27 mouse cellular contexts compared by ENCODE assay signal in genomic region chr2:60636038-60636437, GRCm38 (mm10).
DNase-seq lines count a peak whose midpoint lies in the region; ATAC-seq lines count a peak whose summit lies in the region.
"Had no signal": no experiment of that assay in that cellular context is flagged by ENCODE, and none has a peak within 500 bp of the region (broad histone marks: within the 10 kb centered on the region; RNA-seq: fewer than 3 reads in every experiment).

No protein-coding gene starts in this region.

- no peak overlapping the region for H3K27ac ChIP-seq in forebrain, embryonic 16.5 days (ENCODE audit: low read length)
- no peak overlapping the region for H3K27ac ChIP-seq in forebrain, embryonic 14.5 days (ENCODE audit: low read depth, low read length)
- no peak overlapping the region for H3K27ac ChIP-seq in midbrain, embryonic 11.5 days (ENCODE audit: low read depth, low read length)
- H3K27ac ChIP-seq in midbrain, embryonic 10.5 days (replicated peaks), result no peak overlapping the region
- H3K27ac ChIP-seq in embryonic facial prominence, embryonic 10.5 days (replicated peaks), result no peak overlapping the region
- H3K27ac ChIP-seq in limb, embryonic 13.5 days, result no peak overlapping the region
- H3K27ac ChIP-seq: hindbrain, embryonic 10.5 days; hindbrain, embryonic 15.5 days; kidney, postnatal 0 days; liver, embryonic 12.5 days; neural tube, embryonic 12.5 days; stomach, embryonic 15.5 days had no signal

- H3K36me3 ChIP-seq in forebrain, embryonic 16.5 days (ENCODE audit: control insufficient read depth, insufficient read depth), result no peaks in the 10 kb centered on the region
- no peaks in the 10 kb centered on the region for H3K36me3 ChIP-seq in forebrain, embryonic 14.5 days (ENCODE audit: control insufficient read depth, insufficient read depth, low read length)
- no peaks in the 10 kb centered on the region for H3K36me3 ChIP-seq in midbrain, embryonic 11.5 days (ENCODE audit: control insufficient read depth, insufficient read depth, low read length)
- H3K36me3 ChIP-seq in midbrain, embryonic 10.5 days, result no peaks in the 10 kb centered on the region
- H3K36me3 ChIP-seq in embryonic facial prominence, embryonic 10.5 days (replicated peaks), result no peaks in the 10 kb centered on the region
- no peaks in the 10 kb centered on the region for H3K36me3 ChIP-seq in limb, embryonic 13.5 days
- H3K36me3 ChIP-seq: hindbrain, embryonic 10.5 days; hindbrain, embryonic 15.5 days; liver, embryonic 12.5 days; neural tube, embryonic 12.5 days; stomach, embryonic 15.5 days had no signal

- peaks cover 12% of the 10 kb centered on the region for H3K4me1 ChIP-seq in forebrain, embryonic 16.5 days (replicated peaks; ENCODE audit: control insufficient read depth, insufficient read depth, low read length)
- H3K4me1 ChIP-seq in forebrain, embryonic 14.5 days (ENCODE audit: control insufficient read depth, insufficient read depth, low read length), result peaks cover 12% of the 10 kb centered on the region
- peaks cover 7% of the 10 kb centered on the region for H3K4me1 ChIP-seq in midbrain, embryonic 11.5 days (ENCODE audit: control insufficient read depth, insufficient read depth, low read length)
- peaks cover 31% of the 10 kb centered on the region for H3K4me1 ChIP-seq in midbrain, embryonic 10.5 days
- peaks cover 23% of the 10 kb centered on the region for H3K4me1 ChIP-seq in embryonic facial prominence, embryonic 10.5 days
- H3K4me1 ChIP-seq in limb, embryonic 13.5 days, result peaks cover 6% of the 10 kb centered on the region; the same call in 1 of the 2 replicates
- H3K4me1 ChIP-seq: liver, embryonic 12.5 days; neural tube, embryonic 12.5 days; stomach, embryonic 15.5 days had no signal

- H3K4me2 ChIP-seq in forebrain, embryonic 16.5 days (ENCODE audit: low read length), result no peak overlapping the region
- H3K4me2 ChIP-seq in forebrain, embryonic 14.5 days (ENCODE audit: low read length), result no peak overlapping the region
- no peak overlapping the region for H3K4me2 ChIP-seq in midbrain, embryonic 11.5 days
- no peak overlapping the region for H3K4me2 ChIP-seq in limb, embryonic 13.5 days (replicated peaks)
- H3K4me2 ChIP-seq: hindbrain, embryonic 15.5 days; liver, embryonic 12.5 days; neural tube, embryonic 12.5 days; stomach, embryonic 15.5 days had no signal

- no peaks in the 10 kb centered on the region for H3K9me3 ChIP-seq in forebrain, embryonic 16.5 days (ENCODE audit: control insufficient read depth, low read length)
- H3K9me3 ChIP-seq in forebrain, embryonic 14.5 days (replicated peaks; ENCODE audit: control insufficient read depth, low read length), result no peaks in the 10 kb centered on the region
- H3K9me3 ChIP-seq in midbrain, embryonic 11.5 days (ENCODE audit: control insufficient read depth, low read length), result no peaks in the 10 kb centered on the region
- no peaks in the 10 kb centered on the region for H3K9me3 ChIP-seq in midbrain, embryonic 10.5 days (replicated peaks)
- no peaks in the 10 kb centered on the region for H3K9me3 ChIP-seq in embryonic facial prominence, embryonic 10.5 days
- H3K9me3 ChIP-seq in limb, embryonic 13.5 days, result no peaks in the 10 kb centered on the region
- H3K9me3 ChIP-seq: hindbrain, embryonic 10.5 days; hindbrain, embryonic 15.5 days; liver, embryonic 12.5 days; megakaryocyte, embryonic 14.5 days; neural tube, embryonic 12.5 days; stomach, embryonic 15.5 days had no signal

- peaks cover 12% of the 10 kb centered on the region; the same call in 1 of the 2 replicates for H3K27me3 ChIP-seq in forebrain, embryonic 16.5 days (replicated peaks; ENCODE audit: control insufficient read depth, insufficient read depth, low read length)
- H3K27me3 ChIP-seq in forebrain, embryonic 14.5 days (replicated peaks; ENCODE audit: control insufficient read depth, insufficient read depth, low read length), result 0 out of 2 replicates have a peak, but pooled peaks cover 10% of the 10 kb centered on the region
- no peaks in the 10 kb centered on the region for H3K27me3 ChIP-seq in midbrain, embryonic 11.5 days (ENCODE audit: control insufficient read depth, insufficient read depth, low read length)
- peaks cover 13% of the 10 kb centered on the region for H3K27me3 ChIP-seq in midbrain, embryonic 10.5 days (ENCODE audit: low read depth, poor library complexity, severe bottlenecking)
- H3K27me3 ChIP-seq in embryonic facial prominence, embryonic 10.5 days (replicated peaks; ENCODE audit: low read depth, poor library complexity, severe bottlenecking), result 0 out of 2 replicates have a peak, but pooled peaks cover 13% of the 10 kb centered on the region
- H3K27me3 ChIP-seq in limb, embryonic 13.5 days, result no peaks in the 10 kb centered on the region
- H3K27me3 ChIP-seq: hindbrain, embryonic 15.5 days; liver, embryonic 12.5 days; neural tube, embryonic 12.5 days; stomach, embryonic 15.5 days had no signal

- 39% methylated on average over 6 of the region's 6 CpGs for WGBS in forebrain, embryonic 16.5 days
- 46% methylated on average over 6 of the region's 6 CpGs for WGBS in forebrain, embryonic 14.5 days
- WGBS in midbrain, embryonic 11.5 days, result 66% methylated on average over 6 of the region's 6 CpGs
- WGBS in midbrain, embryonic 10.5 days, result 65% methylated on average over 6 of the region's 6 CpGs
- WGBS in embryonic facial prominence, embryonic 10.5 days, result 58% methylated on average over 6 of the region's 6 CpGs
- WGBS in limb, embryonic 13.5 days, result 60% methylated on average over 6 of the region's 6 CpGs

- peak; percentile 8; the same call in 1 of the 2 replicates for ATAC-seq in forebrain, embryonic 16.5 days
- no peak for ATAC-seq in forebrain, embryonic 14.5 days
- ATAC-seq in midbrain, embryonic 11.5 days (ENCODE audit: low FRiP score), result no peak
- 0 out of 2 replicates have a peak, but pooled peaks have one; percentile 28 for ATAC-seq in limb, embryonic 13.5 days (ENCODE audit: low FRiP score, low read depth)
- ATAC-seq: inflammation-experienced regulatory T-cells, adult 6 months; liver, embryonic 12.5 days; liver, postnatal 0 days; lung, postnatal 0 days; midbrain, embryonic 16.5 days had no signal

- no peak overlapping the region for H3K9ac ChIP-seq in forebrain, embryonic 16.5 days (replicated peaks; ENCODE audit: low read depth, low read length)
- no peak overlapping the region for H3K9ac ChIP-seq in forebrain, embryonic 14.5 days (ENCODE audit: low read length)
- H3K9ac ChIP-seq in midbrain, embryonic 11.5 days (ENCODE audit: low read length), result no peak overlapping the region
- no peak overlapping the region for H3K9ac ChIP-seq in limb, embryonic 13.5 days
- H3K9ac ChIP-seq: forebrain, postnatal 0 days; hindbrain, embryonic 15.5 days; liver, embryonic 12.5 days; liver, postnatal 0 days; neural tube, embryonic 12.5 days; stomach, embryonic 15.5 days had no signal

- no peak for DNase-seq in forebrain, embryonic 14.5 days (ENCODE audit: low spot score)
- peak; percentile 67 for DNase-seq in midbrain, embryonic 11.5 days (ENCODE audit: low spot score, missing footprints)
- DNase-seq in midbrain, embryonic 10.5 days (ENCODE audit: low spot score), result no peak
- peak; percentile 25 for DNase-seq in embryonic facial prominence, embryonic 10.5 days (ENCODE audit: low spot score)
- no peak for DNase-seq in cerebellum, postnatal 25 days
- DNase-seq in spleen, adult 12 weeks (ENCODE audit: low spot score), result no peak
- DNase-seq: adrenal gland, postnatal 36 days; cerebellum, adult 2 months; cerebellum, postnatal 36 days; forebrain, postnatal 0 days; heart, postnatal 14 days; kidney, adult 11 months; liver, postnatal 0 days; lung, postnatal 4 days; right cerebral cortex, postnatal 14 days had no signal

- no peak overlapping the region for H3K4me3 ChIP-seq in forebrain, embryonic 16.5 days (replicated peaks; ENCODE audit: low read length)
- no peak overlapping the region for H3K4me3 ChIP-seq in forebrain, embryonic 14.5 days (ENCODE audit: low read depth, low read length)
- no peak overlapping the region for H3K4me3 ChIP-seq in midbrain, embryonic 11.5 days (ENCODE audit: low read depth, low read length)
- no peak overlapping the region for H3K4me3 ChIP-seq in midbrain, embryonic 10.5 days
- H3K4me3 ChIP-seq in embryonic facial prominence, embryonic 10.5 days, result no peak overlapping the region
- H3K4me3 ChIP-seq in limb, embryonic 13.5 days, result no peak overlapping the region
- H3K4me3 ChIP-seq: hindbrain, embryonic 10.5 days; hindbrain, embryonic 15.5 days; liver, embryonic 12.5 days; megakaryocyte, embryonic 14.5 days; neural tube, embryonic 12.5 days; stomach, embryonic 15.5 days had no signal

Comparison
In these comparisons a context has a peak if more than half of its experiments do, and no peak if none do; other contexts are left out.
1. ATAC-seq: peak in forebrain, embryonic 16.5 days (single experiment) and limb, embryonic 13.5 days (single experiment); none in forebrain, embryonic 14.5 days (single experiment) and midbrain, embryonic 11.5 days (single experiment).
2. DNase-seq: peak in midbrain, embryonic 11.5 days (single experiment) and embryonic facial prominence, embryonic 10.5 days (single experiment); none in forebrain, embryonic 14.5 days (single experiment), midbrain, embryonic 10.5 days (single experiment), cerebellum, postnatal 25 days (0 of 2) and spleen, adult 12 weeks (single experiment).